Mouse (Mus musculus): Measurements from ENCODE around the gene Sez6l2.

DNA sequence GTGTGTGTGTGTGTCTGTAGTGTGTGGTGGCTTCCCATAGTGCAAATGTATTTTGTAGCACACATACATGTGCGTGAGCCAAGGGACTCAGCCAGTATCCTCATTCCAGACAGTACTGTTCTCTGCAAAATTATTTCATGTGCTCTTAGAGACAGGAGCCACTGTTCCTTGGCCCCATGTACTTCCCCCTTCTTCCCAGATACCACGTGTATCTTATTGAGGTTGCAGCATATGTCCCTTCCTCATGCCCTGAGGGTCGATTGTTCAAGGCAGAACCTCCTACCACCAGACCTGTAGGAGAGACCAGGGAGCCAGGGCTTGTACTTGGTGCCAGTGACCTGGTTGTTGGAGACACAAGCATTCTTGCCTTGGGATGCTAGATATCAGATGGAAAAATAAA, 4.8 kb downstream of the Sez6l2 start:
- TF ChIP-seq CTCF (IDR thresholded peaks at IDR 0.05; ENCODE audit: borderline replicate concordance, extremely low read depth, insufficient read depth, insufficient read length) (no peak), POLR2A (IDR thresholded peaks at IDR 0.05; ENCODE audit: borderline replicate concordance, extremely low read depth, insufficient read depth, insufficient read length, poor library complexity, severe bottlenecking) (no peak)

All from brain, embryonic 14.5 days (tissue).